Mouse (Mus musculus) splenic B cell, adult 2 months (primary cell): ENCODE measurements around the gene Cpne1.

Source experiments
- DNase-seq: peaks from one replicate; pipeline ENCODE4 v3.0.0-alpha.2; 2011; ENCODE audit warnings: low read depth, low spot score
- H3K27me3 ChIP-seq: 2 replicates; pipeline ENCODE4 v1.6.1; 2012; ENCODE audit warnings: mild to moderate bottlenecking, low read length, moderate library complexity, mixed read lengths; ENCODE audit not compliant: control insufficient read depth, poor library complexity, insufficient read depth, severe bottlenecking
- H3K36me3 ChIP-seq: 2 replicates; pipeline ENCODE4 v1.6.1; 2012; ENCODE audit warnings: mild to moderate bottlenecking, low read length, moderate library complexity, mixed read lengths; ENCODE audit not compliant: control insufficient read depth, poor library complexity, insufficient read depth, severe bottlenecking

Cpne1 gene

GRCm38 (mm10) chr2:156110627-156111357 lies 973 bp downstream of the Cpne1 start:
- no peaks in the 10 kb centered on the region for H3K27me3 ChIP-seq
- 0 out of 2 replicates have a peak, but pooled peaks cover 2% of the 10 kb centered on the region for H3K36me3 ChIP-seq
- peak; percentile 18 for DNase-seq

DNA sequence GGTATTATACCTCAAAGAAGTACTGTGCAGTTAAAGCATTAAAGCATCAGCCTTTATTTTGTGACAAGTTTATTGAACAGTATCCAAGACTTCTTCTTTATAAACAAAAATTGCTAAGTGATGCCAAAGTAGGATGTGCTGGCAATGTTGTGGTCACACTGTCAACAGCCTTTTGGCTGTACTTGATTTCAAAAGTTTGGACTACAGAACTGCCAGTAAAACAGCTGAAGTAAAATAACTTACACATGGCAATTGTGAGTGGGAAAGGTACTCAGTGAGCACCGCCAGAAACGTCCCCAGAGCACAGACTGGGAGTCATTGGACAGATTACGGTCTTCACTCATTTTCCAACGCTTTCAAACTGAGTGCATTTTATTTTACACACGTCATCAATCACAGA lies 19.8 kb downstream of the Cpne1 start:
- DNase-seq, result no peak
- peaks cover 7% of the 10 kb centered on the region; the same call in 1 of the 2 replicates for H3K36me3 ChIP-seq
- no peaks in the 10 kb centered on the region for H3K27me3 ChIP-seq

GRCm38 (mm10) chr2:156089799-156090198 lies 22.0 kb downstream of the Cpne1 start:
- Histone ChIP-seq H3K36me3 (no peaks in the 10 kb centered on the region), H3K27me3 (no peaks in the 10 kb centered on the region)
- DNase-seq, result no peak

DNA sequence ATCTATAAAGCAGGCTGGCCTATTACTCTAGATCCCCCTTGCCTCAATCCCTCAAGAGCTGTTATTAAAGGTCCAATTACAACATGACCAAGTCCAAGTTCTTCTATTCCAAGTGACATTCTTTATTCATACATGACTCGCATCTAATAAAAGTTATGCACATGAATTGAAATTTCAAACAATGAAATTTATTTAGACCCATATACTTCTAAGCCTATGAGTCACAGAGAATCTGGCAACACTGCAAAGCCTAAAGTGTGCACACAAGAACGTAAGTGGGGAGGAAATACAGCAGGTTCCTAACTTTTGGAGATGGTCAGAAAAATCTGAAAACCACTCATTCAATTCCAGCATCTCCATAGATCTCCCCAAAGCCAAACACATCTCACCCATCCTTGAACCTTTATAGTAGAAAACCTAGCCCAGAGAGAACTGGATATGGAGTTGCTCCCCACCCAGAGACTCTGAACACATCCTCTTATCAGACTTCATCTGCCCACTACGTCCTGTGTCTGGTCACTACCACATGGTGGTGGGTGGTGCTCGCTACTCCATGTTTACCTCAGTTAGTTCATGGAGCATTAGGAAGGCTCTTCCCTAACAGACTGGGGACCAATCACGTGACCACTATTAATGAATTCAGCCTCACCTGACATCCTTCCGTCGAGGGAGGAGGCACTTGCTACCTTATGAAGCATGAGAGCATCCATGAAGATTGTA lies 24.2 kb downstream of the Cpne1 start:
- Histone ChIP-seq H3K27me3 (no peaks in the 10 kb centered on the region), H3K36me3 (no peaks in the 10 kb centered on the region)
- DNase-seq, result no peak

DNA sequence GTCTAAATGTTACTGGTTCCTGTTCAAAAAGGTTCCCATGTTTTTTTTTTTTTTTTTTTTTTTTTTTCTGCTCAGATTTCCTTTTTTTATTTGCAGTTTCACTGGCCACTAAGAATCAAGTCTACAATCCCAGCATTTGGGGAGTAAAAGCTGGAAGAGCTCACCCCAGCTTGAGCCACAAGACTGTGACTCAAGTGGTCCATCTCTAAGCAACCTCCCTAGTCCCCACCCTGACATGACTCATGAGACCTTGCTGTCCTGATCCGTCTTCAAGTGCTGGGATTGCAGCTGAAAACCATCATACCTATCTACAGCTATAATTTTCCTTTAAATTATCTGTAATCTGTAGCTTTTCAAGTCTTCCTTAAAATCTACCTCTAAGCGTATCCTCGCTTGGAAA lies 27.2 kb downstream of the Cpne1 start:
- no peaks in the 10 kb centered on the region for H3K27me3 ChIP-seq
- no peaks in the 10 kb centered on the region for H3K36me3 ChIP-seq
- no peak for DNase-seq

- Histone ChIP-seq H3K27me3 (no peaks in the 10 kb centered on the region), H3K36me3 (peaks cover 9% of the 10 kb centered on the region)
- DNase-seq, result no peak
These were observed 31.4 kb downstream of the Cpne1 start for GRCm38 (mm10) chr2:156080391-156080790.

DNA sequence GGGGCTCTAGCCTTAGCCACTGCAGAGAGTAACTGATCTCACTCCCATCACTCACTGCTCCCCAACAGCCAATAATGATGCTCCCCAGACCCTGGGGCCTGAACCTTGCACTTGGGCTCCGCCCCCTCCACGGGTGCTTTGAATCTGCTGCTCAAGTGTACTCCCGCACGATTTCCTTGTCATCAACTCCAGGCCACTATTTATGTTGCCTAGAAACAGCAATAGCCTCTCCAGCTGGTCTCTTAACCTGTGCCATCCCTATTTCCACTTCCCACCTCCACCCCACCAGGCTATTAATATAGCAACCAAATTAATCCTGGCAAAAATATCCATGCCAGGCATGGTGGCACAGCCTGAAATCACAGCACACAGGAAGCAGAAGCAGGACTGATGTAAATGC lies 32.1 kb downstream of the Cpne1 start:
- DNase-seq, result no peak
- H3K36me3 ChIP-seq, result peaks cover 9% of the 10 kb centered on the region

GRCm38 (mm10) chr2:156079183-156079560 lies 32.6 kb downstream of the Cpne1 start:
- DNase-seq, result no peak
- Histone ChIP-seq H3K27me3 (no peaks in the 10 kb centered on the region), H3K36me3 (peaks cover 9% of the 10 kb centered on the region)

More for the DNA sequence above, 32.1 kb downstream of the Cpne1 start:
- H3K27me3 ChIP-seq, result no peaks in the 10 kb centered on the region

- DNase-seq, result no peak
- no peaks in the 10 kb centered on the region for H3K27me3 ChIP-seq
These were observed 33.2 kb downstream of the Cpne1 start for GRCm38 (mm10) chr2:156078421-156079182.

GRCm38 (mm10) chr2:156077461-156077860 lies 34.3 kb downstream of the Cpne1 start:
- DNase-seq, result no peak

More at GRCm38 (mm10) chr2:156078421-156079182, 33.2 kb downstream of the Cpne1 start:
- H3K36me3 ChIP-seq, result peaks cover 13% of the 10 kb centered on the region

GRCm38 (mm10) chr2:156073725-156074124 lies 38.0 kb downstream of the Cpne1 start:
- Histone ChIP-seq H3K27me3 (no peaks in the 10 kb centered on the region), H3K36me3 (peaks cover 14% of the 10 kb centered on the region)
- no peak for DNase-seq

More at GRCm38 (mm10) chr2:156077461-156077860, 34.3 kb downstream of the Cpne1 start:
- H3K36me3 ChIP-seq, result peaks cover 13% of the 10 kb centered on the region
- no peaks in the 10 kb centered on the region for H3K27me3 ChIP-seq

DNA sequence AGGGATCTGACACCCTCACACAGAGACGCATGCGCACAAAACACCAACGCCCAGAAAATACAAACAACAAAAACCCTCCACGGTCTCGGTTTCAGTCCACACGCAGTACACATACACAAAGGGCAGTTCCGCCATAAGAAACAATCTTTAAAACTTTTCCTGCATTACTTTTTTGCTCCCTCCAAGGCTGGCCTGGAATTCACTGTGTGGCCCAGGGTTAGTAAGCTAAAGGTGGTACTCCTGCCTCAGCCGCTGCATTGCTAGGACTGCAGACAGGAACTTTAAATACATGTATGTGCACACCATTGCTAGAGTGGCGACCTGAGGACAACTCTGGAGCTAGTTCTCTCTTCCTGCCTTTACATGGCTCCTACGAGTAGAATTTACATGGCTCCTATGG lies 40.5 kb downstream of the Cpne1 start:
- no peak for DNase-seq
- Histone ChIP-seq H3K36me3 (peaks cover 8% of the 10 kb centered on the region), H3K27me3 (no peaks in the 10 kb centered on the region)

- peaks cover 2% of the 10 kb centered on the region; the same call in 1 of the 2 replicates for H3K36me3 ChIP-seq
- H3K27me3 ChIP-seq, result no peaks in the 10 kb centered on the region; the same call in 1 of the 2 replicates
- no peak for DNase-seq
These were observed 43.8 kb downstream of the Cpne1 start for GRCm38 (mm10) chr2:156067916-156068315.

GRCm38 (mm10) chr2:156066126-156066525 lies 45.6 kb downstream of the Cpne1 start:
- no peaks in the 10 kb centered on the region for H3K36me3 ChIP-seq
- DNase-seq, result peak; percentile 8
- H3K27me3 ChIP-seq, result no peaks in the 10 kb centered on the region; the same call in 1 of the 2 replicates
